Mouse (Mus musculus) stomach, embryonic 14.5 days (tissue): ENCODE measurements at regions not wholly inside any gene's neighbourhood (a gene's known extent, or its start where the extent isn't known, plus 50 kb on each side); places are given as distances from the start of the nearest gene placed in this dataset.

ENCODE experiments used
- ATAC-seq: fragments of 200-750 bp; cut with Nextera tagmentation; 2 replicates; pipeline ENCODE4 v1.8.0; 2017; ENCODE audit warnings: low read depth, moderate TSS enrichment; ENCODE audit not compliant: insufficient number of reproducible peaks, insufficient read depth, low FRiP score
- H3K27ac ChIP-seq: fragments of 300-500 bp; sonication (generic); 2 replicates; pipeline ENCODE4 v1.5.1; 2014; ENCODE audit warnings: mild to moderate bottlenecking, low read length, moderate library complexity, mixed read lengths
- H3K27me3 ChIP-seq: fragments of 300-500 bp; sonication (generic); 2 replicates; pipeline ENCODE4 v1.6.1; 2014; ENCODE audit warnings: low read length, control low read depth, mixed read lengths; ENCODE audit not compliant: control insufficient read depth, insufficient read depth
- H3K36me3 ChIP-seq: fragments of 300-500 bp; sonication (generic); 2 replicates; pipeline ENCODE4 v1.6.1; 2014; ENCODE audit warnings: mild to moderate bottlenecking, control low read depth, low read length, moderate library complexity, mixed read lengths; ENCODE audit not compliant: control insufficient read depth, insufficient read depth
- H3K4me1 ChIP-seq: fragments of 300-500 bp; sonication (generic); 2 replicates; pipeline ENCODE4 v1.6.1; 2014; ENCODE audit warnings: low read length, control low read depth, mixed read lengths; ENCODE audit not compliant: control insufficient read depth, insufficient read depth
- H3K4me2 ChIP-seq: fragments of 300-500 bp; sonication (generic); replicated peaks from 2 replicates; pipeline ENCODE4 v1.6.1; 2014; ENCODE audit warnings: low read depth, low read length, control low read depth
- H3K4me3 ChIP-seq: fragments of 300-500 bp; sonication (generic); 2 replicates; pipeline ENCODE4 v1.5.1; 2014; ENCODE audit warnings: low read depth, low read length, control low read depth
- H3K9ac ChIP-seq: fragments of 300-500 bp; sonication (generic); replicated peaks from 2 replicates; pipeline ENCODE4 v1.6.1; 2014; ENCODE audit warnings: low read depth, mild to moderate bottlenecking, control low read depth, low read length, moderate library complexity, mixed read lengths
- H3K9me3 ChIP-seq: fragments of 300-500 bp; sonication (generic); 2 replicates; pipeline ENCODE4 v1.6.1; 2016; ENCODE audit warnings: low read depth, low read length, control low read depth; ENCODE audit not compliant: control insufficient read depth
- WGBS: fragments of 180-500 bp; shearing (Covaris S2); extraction: QIAGEN DNeasy Blood & Tissue Kit; methylation state at CpG from one replicate; pipeline ENCODE4 v1.1.7; 2014; 5-methylcytosine and 5-hydroxymethylcytosine counted together

DNA sequence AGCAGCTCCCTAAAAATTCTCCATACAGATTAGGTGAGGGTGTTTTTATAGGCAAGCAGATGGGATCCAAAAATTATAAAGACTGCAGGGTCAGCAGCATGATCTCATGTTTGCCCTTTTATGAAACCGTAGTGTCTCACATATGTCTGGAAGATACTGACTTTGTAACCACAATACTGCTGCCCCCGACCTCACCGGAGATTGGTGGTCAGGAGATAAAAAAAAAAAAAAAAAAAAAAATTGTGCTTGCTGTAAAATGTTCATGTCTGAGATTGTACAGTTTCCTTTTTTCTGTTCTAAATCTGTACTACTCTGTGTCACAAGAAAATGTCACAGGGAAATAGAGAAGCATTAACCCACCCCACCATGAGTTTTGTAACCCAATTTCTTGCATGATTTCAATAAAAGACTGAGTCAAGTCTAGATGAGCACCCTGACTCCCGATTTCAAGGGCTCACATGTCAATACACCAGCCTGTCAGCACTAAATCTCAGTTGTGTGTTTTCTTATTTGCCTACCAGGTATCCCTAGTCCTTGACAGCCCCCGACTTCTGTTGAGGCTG is 169.5 kb upstream of the Ipo5 start:
- H3K27me3 ChIP-seq: no peaks in the 10 kb centered on the region
- H3K9me3 ChIP-seq: no peaks in the 10 kb centered on the region
- H3K27ac ChIP-seq: no peak overlapping the region
- no peak overlapping the region for H3K9ac ChIP-seq
- ATAC-seq: no peak
- no peak overlapping the region for H3K4me3 ChIP-seq
- no peaks in the 10 kb centered on the region for H3K4me1 ChIP-seq
- no peak overlapping the region for H3K4me2 ChIP-seq
- no peaks in the 10 kb centered on the region for H3K36me3 ChIP-seq
- 78% methylated on average over 5 of the region's 5 CpGs for WGBS

GRCm38 (mm10) chr14:120754011-120754410 is 157.0 kb upstream of the Ipo5 start:
- no peak for ATAC-seq
- Histone ChIP-seq H3K27ac (no peak overlapping the region), H3K4me1 (no peaks in the 10 kb centered on the region), H3K27me3 (no peaks in the 10 kb centered on the region), H3K9me3 (no peaks in the 10 kb centered on the region), H3K9ac (no peak overlapping the region), H3K4me2 (no peak overlapping the region), H3K36me3 (no peaks in the 10 kb centered on the region), H3K4me3 (no peak overlapping the region)
- 55% methylated on average over 1 of the region's 1 CpGs for WGBS

- ATAC-seq: no peak
- H3K9ac ChIP-seq: no peak overlapping the region
- H3K9me3 ChIP-seq: no peaks in the 10 kb centered on the region
- no peak overlapping the region for H3K4me3 ChIP-seq
- 74% methylated on average over 10 of the region's 10 CpGs for WGBS
- H3K4me2 ChIP-seq: no peak overlapping the region
- H3K27ac ChIP-seq: no peak overlapping the region
- no peaks in the 10 kb centered on the region for H3K4me1 ChIP-seq
- H3K27me3 ChIP-seq: no peaks in the 10 kb centered on the region
- H3K36me3 ChIP-seq: no peaks in the 10 kb centered on the region
Observed at GRCm38 (mm10) chr14:120755389-120755788, 155.6 kb upstream of the Ipo5 start.

DNA sequence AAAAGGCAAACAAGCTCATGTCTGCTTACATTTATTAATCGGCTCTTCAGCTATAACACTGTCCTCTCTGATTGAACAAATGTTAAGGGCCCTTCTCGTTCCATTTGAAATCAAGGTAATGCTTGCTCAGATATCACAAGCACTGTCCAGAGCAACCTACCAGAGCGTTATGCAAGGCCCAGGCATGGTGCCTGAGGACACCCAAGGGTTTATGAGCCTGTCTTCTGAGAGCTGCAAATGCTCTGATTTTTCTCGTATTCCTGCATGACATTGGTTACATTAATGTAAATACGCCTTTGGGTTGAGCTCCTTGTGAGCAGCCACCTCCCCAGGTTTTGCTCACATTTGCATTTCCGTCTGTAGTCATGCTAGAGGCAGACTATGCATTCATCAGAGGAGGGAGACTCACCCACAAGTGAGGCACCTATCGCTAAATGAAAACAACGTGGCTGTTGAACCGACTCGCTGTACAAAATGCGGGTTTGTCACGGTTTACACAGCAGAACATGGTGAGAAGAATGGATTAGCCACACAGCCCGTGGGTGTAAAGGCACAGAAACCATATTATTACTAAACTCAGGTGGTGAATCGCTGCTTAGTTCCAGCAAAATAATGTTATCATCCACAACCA is 152.7 kb upstream of the Ipo5 start:
- H3K9ac ChIP-seq: no peak overlapping the region
- H3K27ac ChIP-seq: no peak overlapping the region
- H3K4me2 ChIP-seq: no peak overlapping the region
- H3K4me1 ChIP-seq: no peaks in the 10 kb centered on the region
- no peaks in the 10 kb centered on the region for H3K36me3 ChIP-seq
- 71% methylated on average over 14 of the region's 14 CpGs for WGBS
- no peaks in the 10 kb centered on the region for H3K27me3 ChIP-seq
- no peak for ATAC-seq
- H3K9me3 ChIP-seq: no peaks in the 10 kb centered on the region
- no peak overlapping the region for H3K4me3 ChIP-seq

GRCm38 (mm10) chr14:120762168-120762567 is 148.9 kb upstream of the Ipo5 start:
- Histone ChIP-seq H3K9ac (no peak overlapping the region), H3K4me2 (no peak overlapping the region), H3K27me3 (no peaks in the 10 kb centered on the region), H3K4me3 (no peak overlapping the region), H3K36me3 (no peaks in the 10 kb centered on the region), H3K9me3 (no peaks in the 10 kb centered on the region), H3K4me1 (no peaks in the 10 kb centered on the region), H3K27ac (no peak overlapping the region)
- WGBS: 54% methylated on average over 7 of the region's 7 CpGs
- peak; percentile 47; the same call in 1 of the 2 replicates for ATAC-seq

DNA sequence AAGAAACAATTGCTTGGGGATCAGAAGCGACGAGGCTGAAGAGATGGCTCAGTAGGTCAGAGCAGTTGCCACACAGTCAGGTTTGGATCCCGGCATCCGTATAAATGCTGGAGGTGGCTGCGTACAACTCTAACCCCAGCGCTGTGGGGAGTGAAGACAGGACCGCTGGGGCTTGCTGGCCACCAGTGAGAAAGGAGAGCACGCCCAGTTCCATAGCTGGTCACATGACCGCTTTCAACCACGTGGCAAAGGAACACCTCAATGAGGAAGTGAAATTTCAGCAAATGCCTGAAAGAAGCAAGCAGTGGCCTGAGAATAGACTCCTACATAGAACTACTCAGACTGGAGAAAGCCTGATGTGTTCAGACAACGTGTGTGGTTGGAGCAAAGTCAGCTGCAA is 148.3 kb upstream of the Ipo5 start:
- no peak for ATAC-seq
- H3K27ac ChIP-seq: no peak overlapping the region
- no peak overlapping the region; the same call in 1 of the 2 replicates for H3K4me2 ChIP-seq
- H3K9ac ChIP-seq: no peak overlapping the region
- H3K36me3 ChIP-seq: no peaks in the 10 kb centered on the region
- no peak overlapping the region for H3K4me3 ChIP-seq
- no peaks in the 10 kb centered on the region for H3K9me3 ChIP-seq
- no peaks in the 10 kb centered on the region for H3K27me3 ChIP-seq
- 74% methylated on average over 11 of the region's 11 CpGs for WGBS
- no peaks in the 10 kb centered on the region for H3K4me1 ChIP-seq

GRCm38 (mm10) chr14:120763796-120764195 is 147.2 kb upstream of the Ipo5 start:
- Histone ChIP-seq H3K4me2 (no peak overlapping the region), H3K36me3 (no peaks in the 10 kb centered on the region), H3K4me1 (no peaks in the 10 kb centered on the region), H3K27me3 (no peaks in the 10 kb centered on the region), H3K4me3 (no peak overlapping the region), H3K27ac (no peak overlapping the region), H3K9ac (no peak overlapping the region), H3K9me3 (no peaks in the 10 kb centered on the region)
- WGBS: 77% methylated on average over 5 of the region's 5 CpGs
- ATAC-seq: no peak

DNA sequence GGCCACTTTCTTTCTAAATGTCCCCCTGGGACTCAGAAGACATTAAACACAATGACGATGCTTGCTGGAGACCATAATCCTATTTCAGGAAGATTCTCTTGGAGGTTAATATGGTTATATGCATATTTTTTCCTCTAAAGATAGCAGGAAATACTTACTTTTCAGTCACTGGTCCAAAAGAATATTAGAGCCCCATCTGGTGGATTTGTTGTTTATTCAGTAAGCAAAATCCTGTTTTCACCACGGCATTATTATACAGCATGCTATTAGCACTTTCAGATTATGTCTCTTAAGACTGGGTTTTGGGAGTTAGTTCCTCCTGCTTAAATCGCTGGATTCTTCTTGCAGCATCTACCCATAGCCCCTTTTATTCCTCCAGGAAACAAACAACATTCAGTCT is 146.6 kb upstream of the Ipo5 start:
- no peak overlapping the region for H3K4me2 ChIP-seq
- WGBS: 74% methylated on average over 3 of the region's 3 CpGs
- H3K27me3 ChIP-seq: no peaks in the 10 kb centered on the region
- ATAC-seq: no peak
- H3K27ac ChIP-seq: no peak overlapping the region
- no peaks in the 10 kb centered on the region for H3K36me3 ChIP-seq
- no peaks in the 10 kb centered on the region for H3K4me1 ChIP-seq
- H3K4me3 ChIP-seq: no peak overlapping the region
- no peaks in the 10 kb centered on the region for H3K9me3 ChIP-seq
- H3K9ac ChIP-seq: no peak overlapping the region

DNA sequence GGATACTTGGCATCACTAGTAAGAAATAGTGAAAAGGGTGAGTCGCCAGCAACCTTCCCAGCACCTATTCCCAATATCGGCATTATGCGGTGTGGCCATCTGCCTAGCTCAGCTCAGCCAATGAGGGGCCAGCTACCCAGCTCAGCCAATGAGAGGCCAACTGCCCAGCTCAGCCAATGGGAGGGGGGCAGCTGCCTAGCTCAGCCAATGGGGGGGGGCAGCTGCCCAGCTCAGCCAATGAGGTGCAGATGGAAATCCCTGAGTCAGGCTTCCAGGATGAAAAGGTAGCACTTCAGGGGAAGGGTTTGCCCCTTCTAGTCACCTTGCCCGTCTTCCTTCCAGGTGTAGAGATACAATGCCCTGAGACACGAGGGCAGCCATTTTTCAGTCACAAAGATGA is 144.6 kb upstream of the Ipo5 start:
- no peak overlapping the region for H3K9ac ChIP-seq
- no peak overlapping the region for H3K27ac ChIP-seq
- H3K4me3 ChIP-seq: no peak overlapping the region
- no peaks in the 10 kb centered on the region for H3K36me3 ChIP-seq
- WGBS: 88% methylated on average over 5 of the region's 5 CpGs
- H3K4me2 ChIP-seq: no peak overlapping the region
- no peaks in the 10 kb centered on the region for H3K4me1 ChIP-seq
- no peaks in the 10 kb centered on the region for H3K9me3 ChIP-seq
- no peaks in the 10 kb centered on the region for H3K27me3 ChIP-seq
- ATAC-seq: no peak
